Mouse (Mus musculus): ENCODE results near the gene Psme1. TPM values are rescaled to one million over a fixed set of nuclear protein-coding genes. Genes with fewer than 3 reads are reported as not detected.

Gene Psme1
- total and polyA plus RNA-seq, 3 experiments = 85.9 to 205 TPM; not detected in 1

- H3K36me3 ChIP-seq (ENCODE audit: control insufficient read depth in 1 of 2, insufficient read depth in 2 of 2, low read length in 2 of 2) = peaks cover 0 to 10% of the 10 kb centered on the region in 2 experiments; a peak in 2 of 4 replicates
- H3K27me3 ChIP-seq (ENCODE audit: control insufficient read depth in 1 of 2, insufficient read depth in 2 of 2, low read length in 2 of 2) = no peaks in the 10 kb centered on the region
- no peaks in the 10 kb centered on the region; the same call in none of the 2 replicates for H3K79me2 ChIP-seq (ENCODE audit: control insufficient read depth, insufficient read depth, low read length, poor library complexity)
- no peak overlapping the region for H3K9ac ChIP-seq (ENCODE audit: control insufficient read depth, low read depth, low read length, poor library complexity, severe bottlenecking)
- peaks cover under 1 to 12% of the 10 kb centered on the region in 2 experiments; a peak in 3 of 4 replicates for H3K4me1 ChIP-seq (ENCODE audit: control insufficient read depth in 1 of 2, insufficient read depth in 2 of 2, low read length in 2 of 2)
- no peaks in the 10 kb centered on the region for H3K9me3 ChIP-seq (replicated peaks; ENCODE audit: insufficient read depth, low read length)
- no peak for TF ChIP-seq E2F4 (IDR thresholded peaks at IDR 0.05; ENCODE audit: borderline replicate concordance, low read depth, low read length)
- no peak for TF ChIP-seq NELFE (IDR thresholded peaks at IDR 0.05; ENCODE audit: low read depth, low read length)
- TF ChIP-seq EP300 (IDR thresholded peaks at IDR 0.05; ENCODE audit: low read depth in 1 of 2, low read length in 2 of 2) = no peak
- no peak for TF ChIP-seq ELF1 (IDR thresholded peaks at IDR 0.05; ENCODE audit: low read depth, low read length)
- no peak for TF ChIP-seq USF1 (IDR thresholded peaks at IDR 0.05; ENCODE audit: low read depth, low read length)
- no peak for TF ChIP-seq POLR2AphosphoS5 (IDR thresholded peaks at IDR 0.05; ENCODE audit: borderline replicate concordance, low read depth, low read length)
- no peak for TF ChIP-seq NRF1 (IDR thresholded peaks at IDR 0.05; ENCODE audit: insufficient read depth, low read depth, low read length, poor library complexity, severe bottlenecking)
- no peak for TF ChIP-seq ZMIZ1 (IDR thresholded peaks at IDR 0.05; ENCODE audit: low read depth, low read length)
- no peak for TF ChIP-seq MAZ (IDR thresholded peaks at IDR 0.05; ENCODE audit: low read depth, low read length)
- TF ChIP-seq GATA1 (IDR thresholded peaks at IDR 0.05; ENCODE audit: low read depth, low read length) = no peak
- no peak for TF ChIP-seq MYB (IDR thresholded peaks at IDR 0.05; ENCODE audit: low read depth, low read length)
- no peak overlapping the region for H3K4me3 ChIP-seq (ENCODE audit: control insufficient read depth in 1 of 2, insufficient read depth in 1 of 2, low read depth in 2 of 2, low read length in 2 of 2)
- no peak overlapping the region for H3K27ac ChIP-seq (ENCODE audit: control insufficient read depth, low read depth, low read length)
- DNase-seq (ENCODE audit: low read depth, low spot score) = no peak
These were observed 14.7 kb upstream of the Psme1 start for GRCm38 (mm10) chr14:55563249-55563648.

GRCm38 (mm10) chr14:55565748-55566147, 12.2 kb upstream of the Psme1 start:
- H3K9me3 ChIP-seq (replicated peaks; ENCODE audit: insufficient read depth, low read length) = no peaks in the 10 kb centered on the region
- H3K4me1 ChIP-seq (ENCODE audit: control insufficient read depth in 1 of 2, insufficient read depth in 2 of 2, low read length in 2 of 2) = peaks cover 3 to 12% of the 10 kb centered on the region in 2 experiments
- no peak for TF ChIP-seq EP300 (IDR thresholded peaks at IDR 0.05; ENCODE audit: low read depth in 1 of 2, low read length in 2 of 2)
- TF ChIP-seq CTCF (IDR thresholded peaks at IDR 0.05 in 2 of 3, conservative IDR thresholded peaks at IDR 0.05 in 1 of 3; ENCODE audit: control insufficient read depth in 1 of 3, insufficient read depth in 1 of 3, low read depth in 2 of 3, low read length in 3 of 3, poor library complexity in 1 of 3, severe bottlenecking in 1 of 3) = peak in 2 of 3 experiments; percentile 36 to 41; a peak in 4 of 6 replicates
- no peak for TF ChIP-seq POLR2AphosphoS5 (IDR thresholded peaks at IDR 0.05; ENCODE audit: borderline replicate concordance, low read depth, low read length)
- peak; percentile 31 for TF ChIP-seq RAD21 (IDR thresholded peaks at IDR 0.05; ENCODE audit: low read depth, low read length)
- no peak for TF ChIP-seq E2F4 (IDR thresholded peaks at IDR 0.05; ENCODE audit: borderline replicate concordance, low read depth, low read length)
- TF ChIP-seq MAX (IDR thresholded peaks at IDR 0.05; ENCODE audit: low read length) = no peak
- TF ChIP-seq ZKSCAN1 (IDR thresholded peaks at IDR 0.05; ENCODE audit: low read depth, low read length) = no peak
- TF ChIP-seq POLR2AphosphoS2 (IDR thresholded peaks at IDR 0.05; ENCODE audit: low read length) = no peak
- no peak for TF ChIP-seq MYC (IDR thresholded peaks at IDR 0.05; ENCODE audit: low read depth, low read length)
- no peak for TF ChIP-seq BHLHE40 (IDR thresholded peaks at IDR 0.05; ENCODE audit: borderline replicate concordance, low read depth, low read length)
- TF ChIP-seq SMC3 (IDR thresholded peaks at IDR 0.05; ENCODE audit: low read depth, low read length) = peak; percentile 40
- TF ChIP-seq TAL1 (IDR thresholded peaks at IDR 0.05; ENCODE audit: low read length) = no peak
- TF ChIP-seq MAZ (IDR thresholded peaks at IDR 0.05; ENCODE audit: low read depth, low read length) = no peak
- TF ChIP-seq SIN3A (IDR thresholded peaks at IDR 0.05; ENCODE audit: low read length) = no peak
- no peak for TF ChIP-seq GATA1 (IDR thresholded peaks at IDR 0.05; ENCODE audit: low read depth, low read length)
- TF ChIP-seq ETS1 (IDR thresholded peaks at IDR 0.05; ENCODE audit: low read depth, low read length) = no peak
- no peak for TF ChIP-seq KAT2A (conservative IDR thresholded peaks at IDR 0.05; ENCODE audit: low read depth, low read length)
- no peak for TF ChIP-seq MYB (IDR thresholded peaks at IDR 0.05; ENCODE audit: low read depth, low read length)
- TF ChIP-seq NRF1 (IDR thresholded peaks at IDR 0.05; ENCODE audit: insufficient read depth, low read depth, low read length, poor library complexity, severe bottlenecking) = no peak
- no peak for TF ChIP-seq JUND (IDR thresholded peaks at IDR 0.05; ENCODE audit: low read depth, low read length)
- no peak for TF ChIP-seq NELFE (IDR thresholded peaks at IDR 0.05; ENCODE audit: low read depth, low read length)
- TF ChIP-seq RCOR1 (IDR thresholded peaks at IDR 0.05; ENCODE audit: low read depth, low read length) = no peak
- TF ChIP-seq ZC3H11A (IDR thresholded peaks at IDR 0.05; ENCODE audit: low read depth, low read length) = peak; percentile 30; the same call in 1 of the 2 replicates
- no peak for TF ChIP-seq MXI1 (IDR thresholded peaks at IDR 0.05; ENCODE audit: low read depth, low read length)
- no peak for TF ChIP-seq USF2 (IDR thresholded peaks at IDR 0.05; ENCODE audit: borderline replicate concordance in 1 of 2, insufficient read depth in 1 of 2, low read depth in 1 of 2, low read length in 2 of 2)
- TF ChIP-seq TCF12 (IDR thresholded peaks at IDR 0.05; ENCODE audit: low read depth, low read length) = no peak
- TF ChIP-seq ELF1 (IDR thresholded peaks at IDR 0.05; ENCODE audit: low read depth, low read length) = no peak
- no peak for TF ChIP-seq ZMIZ1 (IDR thresholded peaks at IDR 0.05; ENCODE audit: low read depth, low read length)
- TF ChIP-seq USF1 (IDR thresholded peaks at IDR 0.05; ENCODE audit: low read depth, low read length) = no peak

More at GRCm38 (mm10) chr14:55565748-55566147, 12.2 kb upstream of the Psme1 start:
- peaks cover 0 to 4% of the 10 kb centered on the region in 2 experiments; a peak in 2 of 4 replicates for H3K36me3 ChIP-seq (ENCODE audit: control insufficient read depth in 1 of 2, insufficient read depth in 2 of 2, low read length in 2 of 2)
- no peak overlapping the region for H3K4me3 ChIP-seq (ENCODE audit: control insufficient read depth in 1 of 2, insufficient read depth in 1 of 2, low read depth in 2 of 2, low read length in 2 of 2)
- no peaks in the 10 kb centered on the region for H3K27me3 ChIP-seq (ENCODE audit: control insufficient read depth in 1 of 2, insufficient read depth in 2 of 2, low read length in 2 of 2)
- no peaks in the 10 kb centered on the region; the same call in 1 of the 2 replicates for H3K79me2 ChIP-seq (ENCODE audit: control insufficient read depth, insufficient read depth, low read length, poor library complexity)
- no peak for DNase-seq (ENCODE audit: low read depth, low spot score)
- H3K9ac ChIP-seq (ENCODE audit: control insufficient read depth, low read depth, low read length, poor library complexity, severe bottlenecking) = no peak overlapping the region
- no peak overlapping the region for H3K27ac ChIP-seq (ENCODE audit: control insufficient read depth, low read depth, low read length)
